Mouse (Mus musculus): ENCODE measurements around the gene Gm5849. TPM values are rescaled to one million over a fixed set of nuclear protein-coding genes. Genes with fewer than 3 reads are reported as not detected.
A peak's percentile ranks its signal among the peaks of the same experiment; 100 is the strongest.
"Not testable (repeated sequence)": the region's sequence is repeated elsewhere in the genome, so short reads cannot be mapped to it uniquely, and the experiment has no call there.

The Gm5849 gene
- total RNA-seq (2021), result not detected
- long read RNA-seq, result 0 reads

DNA sequence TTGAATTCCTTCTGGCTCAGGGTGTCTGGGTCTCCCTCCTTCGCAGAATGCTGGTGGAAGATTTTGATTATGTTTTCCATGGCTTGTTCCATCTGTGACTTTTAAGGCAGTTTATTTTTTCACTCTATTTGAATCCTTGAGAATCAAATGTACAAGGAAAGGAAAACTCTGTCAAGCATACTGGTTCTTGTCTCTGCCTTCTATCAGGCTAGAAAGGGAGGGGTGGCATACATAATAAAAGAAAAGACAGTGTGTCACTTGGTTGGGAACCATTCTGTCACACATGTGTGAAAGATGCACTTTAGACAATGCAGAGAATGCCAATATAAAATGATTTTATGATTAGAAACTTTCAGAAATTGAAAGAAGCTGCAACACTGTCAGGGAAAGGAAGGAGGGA lies at the start of gene Gm5849:
Gene Gm5849 (minus strand): TSS at position 101 of the 400 bp plus-strand sequence.
- DNase-seq (ENCODE audit: low spot score in 2 of 2), result not testable (repeated sequence)

GRCm38 (mm10) chr3:90749658-90750057 lies 28.0 kb downstream of the Gm5849 start:
- peak; percentile 1 to 3 for DNase-seq (ENCODE audit: low spot score in 2 of 2)

DNA sequence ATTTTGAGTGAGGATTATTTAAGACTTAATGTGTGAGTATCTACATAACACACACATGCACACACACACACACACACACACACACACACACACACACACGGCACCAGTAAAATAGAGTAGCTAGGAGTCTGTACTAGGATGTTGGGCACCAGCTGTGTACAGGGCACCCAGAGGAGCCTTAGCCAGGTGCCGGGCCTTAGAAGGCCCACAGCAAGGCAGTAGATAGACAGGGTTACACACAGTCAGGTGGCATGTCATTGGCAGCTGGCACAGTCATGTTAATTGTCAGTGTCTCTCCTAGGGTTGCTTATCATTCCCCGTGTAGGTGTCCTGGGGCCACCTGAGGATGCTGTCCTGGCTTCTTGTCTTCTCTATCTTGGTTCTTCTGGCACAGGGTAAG lies 51.1 kb downstream of the Gm5849 start, which contains the start of gene Pglyrp4:
Gene Pglyrp4 (plus strand): TSS at position 301 of the 400 bp plus-strand sequence.
- no peak for DNase-seq (ENCODE audit: low spot score in 2 of 2)

Other genes with a start within 250 kb of the Gm5849 start
- gene S100a16, start 240.6 kb downstream of the Gm5849 start, total RNA-seq (2021), result 10 to 100 TPM; 91.1 to 93.7 TPM
- gene S100a3, start 217.3 kb downstream of the Gm5849 start, total RNA-seq (2021), result under 1 TPM in 1 of 2 experiments, not detected in 1; 0.41 TPM
- gene S100a2, start 187.6 kb downstream of the Gm5849 start, total RNA-seq (2021), result not detected
- 1 to 10 TPM in 1 of 2 experiments, not detected in 1; 1.4 TPM for gene Gm42674, start 176.0 kb downstream of the Gm5849 start, total RNA-seq (2021)
- 1 to 10 TPM; 2.9 to 5.3 TPM for gene S100a4, start 174.1 kb downstream of the Gm5849 start, total RNA-seq (2021)
- 1 to 10 TPM in 1 of 2 experiments, not detected in 1; 1.5 TPM for gene S100a5, start 169.4 kb downstream of the Gm5849 start, total RNA-seq (2021)
- gene S100a6, start 165.0 kb downstream of the Gm5849 start, total RNA-seq (2021), result 10 to 100 TPM; 23.5 to 24.6 TPM
- gene S100a7a, start 123.9 kb downstream of the Gm5849 start, total RNA-seq (2021), result under 1 TPM in 1 of 2 experiments, not detected in 1; 0.25 TPM
- not detected for gene S100a8, start 108.9 kb downstream of the Gm5849 start, total RNA-seq (2021)
- not detected for gene S100a9, start 82.2 kb downstream of the Gm5849 start, total RNA-seq (2021)
- gene Pglyrp4, start 51.0 kb downstream of the Gm5849 start, total RNA-seq (2021), result not detected

All from layer of hippocampus, adult 18-20 months (tissue).